Mouse (Mus musculus) left cerebral cortex, adult 18-20 months (tissue): ENCODE data around the gene Tmem216. TPM values are rescaled to one million over a fixed set of nuclear protein-coding genes. Genes with fewer than 3 reads are reported as not detected.
"Not testable (repeated sequence)": the region's sequence is repeated elsewhere in the genome, so short reads cannot be mapped to it uniquely, and the experiment has no call there.

Experiments
- DNase-seq, 2 experiments: peaks; one replicate each; pipeline ENCODE4 v3.0.0; 2021 to 2022; ENCODE audit warnings: low spot score in 2 of 2, mixed read lengths in 1 of 2
- total RNA-seq, 2 experiments: library from RNA; stranded (reverse); gene quantifications; 2 replicates each; pipeline ENCODE4 v1.2.3; 2021

Gene Tmem216
- total RNA-seq, 2 experiments from 2014 or later = 11.3 to 11.6 TPM

GRCm38 (mm10) chr19:10569627-10570026 lies 13.6 kb upstream of the Tmem216 start:
- no peak for DNase-seq

DNA sequence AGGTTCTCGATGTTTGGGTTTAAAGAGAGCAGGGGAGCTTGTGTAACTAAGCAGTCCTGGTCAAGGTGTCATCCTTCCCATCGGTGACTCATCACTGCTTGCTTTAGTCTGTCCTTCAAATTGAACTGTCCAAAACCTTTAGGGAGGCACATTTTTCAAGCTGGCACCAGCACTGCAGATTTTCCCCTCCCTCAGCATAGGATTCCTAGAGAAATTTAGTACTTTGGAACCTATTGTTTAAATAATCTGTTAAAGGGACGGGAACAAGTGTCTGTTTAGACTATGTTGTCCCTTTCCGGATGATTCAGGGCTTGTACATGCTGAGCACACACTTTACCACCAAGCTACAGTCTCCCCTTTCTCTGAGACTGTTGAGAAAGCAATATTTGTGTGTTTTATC lies 9.2 kb upstream of the Tmem216 start:
- DNase-seq = no peak

DNA sequence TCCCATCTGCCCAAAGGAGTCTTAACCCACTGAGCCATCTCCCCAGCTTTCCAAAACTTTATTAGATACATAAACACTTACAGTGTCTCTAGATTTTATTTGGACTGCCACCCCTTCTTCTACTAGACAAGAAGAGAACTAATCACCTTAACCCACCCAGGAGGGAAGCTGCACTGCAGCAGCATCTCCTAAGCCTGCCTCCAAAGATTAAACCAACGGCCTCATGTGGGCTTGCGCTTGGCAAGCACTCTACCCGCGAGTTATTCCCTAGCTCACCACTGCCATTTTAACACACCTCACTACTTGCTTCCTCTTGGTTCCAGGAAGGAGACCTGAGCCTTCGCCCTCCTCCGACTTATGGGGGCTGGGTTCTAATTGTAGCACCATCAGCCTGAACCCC lies 8.2 kb upstream of the Tmem216 start:
- DNase-seq = no peak

- no peak for DNase-seq
Observed at GRCm38 (mm10) chr19:10562351-10562750, 6.3 kb upstream of the Tmem216 start.

GRCm38 (mm10) chr19:10561558-10562314 lies 5.7 kb upstream of the Tmem216 start:
- no peak for DNase-seq

DNA sequence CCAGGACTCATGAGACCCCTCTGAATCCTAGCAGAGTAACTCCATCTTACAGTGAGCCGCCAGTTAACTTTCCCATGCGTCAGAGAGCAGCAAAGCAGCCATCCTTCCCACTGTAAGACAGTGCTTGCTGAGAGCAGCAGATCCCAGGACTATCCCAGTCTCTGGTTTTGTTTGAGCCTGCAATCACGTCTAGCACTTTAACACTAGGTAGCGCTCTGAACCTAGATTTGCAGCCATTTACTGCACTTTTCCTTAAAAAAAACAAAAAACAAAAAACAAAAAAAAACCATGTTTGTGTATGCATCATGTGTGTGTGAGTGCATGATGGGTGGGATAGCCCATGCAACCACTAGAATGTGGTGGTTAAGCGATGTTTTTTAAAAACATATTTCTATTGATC lies 4.1 kb upstream of the Tmem216 start:
- no peak for DNase-seq

DNA sequence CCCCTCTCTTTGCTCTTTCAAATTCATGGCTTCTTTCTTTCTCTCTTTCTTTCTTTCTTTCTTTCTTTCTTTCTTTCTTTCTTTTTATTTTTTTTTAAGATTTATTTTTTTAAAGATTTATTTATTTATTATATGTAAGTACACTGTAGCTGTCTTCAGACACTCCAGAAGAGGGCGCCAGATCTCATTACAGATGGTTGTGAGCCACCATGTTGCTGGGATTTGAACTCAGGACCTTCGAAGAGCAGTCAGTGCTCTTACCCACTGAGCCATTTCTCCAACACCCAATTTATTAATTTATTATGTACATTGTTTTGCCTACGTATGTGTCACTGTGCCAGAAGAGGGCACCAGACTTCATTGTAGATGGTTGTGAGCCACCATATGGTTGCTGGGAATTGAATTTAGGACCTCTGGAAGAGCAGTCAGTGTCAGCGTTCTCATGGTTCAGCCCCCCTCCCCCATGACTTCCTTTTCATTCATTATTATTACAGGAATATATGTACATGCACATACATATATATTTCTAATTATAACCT lies 1.9 kb upstream of the Tmem216 start:
- not testable (repeated sequence) for DNase-seq

GRCm38 (mm10) chr19:10557430-10557829 lies 1.4 kb upstream of the Tmem216 start:
- DNase-seq = no peak

DNA sequence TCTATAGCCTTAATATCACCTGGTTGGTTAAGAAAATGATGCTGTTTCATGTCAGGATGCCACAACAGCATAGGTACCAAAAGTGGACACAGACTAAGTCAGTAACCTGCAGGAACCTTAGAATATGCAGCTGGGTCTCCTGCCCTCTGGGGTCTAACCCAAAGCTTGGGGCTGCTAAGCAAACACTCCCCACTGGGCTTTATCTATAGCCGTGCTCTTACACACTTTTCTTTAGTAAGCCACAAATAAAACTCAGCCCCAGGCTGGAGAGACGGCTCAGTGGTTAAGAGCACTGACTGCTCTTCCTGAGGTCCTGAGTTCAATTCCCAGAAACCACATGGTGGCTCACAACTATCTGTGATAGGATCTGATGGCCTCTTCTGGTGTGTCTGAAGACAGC lies 963 bp upstream of the Tmem216 start:
- DNase-seq = no peak

DNA sequence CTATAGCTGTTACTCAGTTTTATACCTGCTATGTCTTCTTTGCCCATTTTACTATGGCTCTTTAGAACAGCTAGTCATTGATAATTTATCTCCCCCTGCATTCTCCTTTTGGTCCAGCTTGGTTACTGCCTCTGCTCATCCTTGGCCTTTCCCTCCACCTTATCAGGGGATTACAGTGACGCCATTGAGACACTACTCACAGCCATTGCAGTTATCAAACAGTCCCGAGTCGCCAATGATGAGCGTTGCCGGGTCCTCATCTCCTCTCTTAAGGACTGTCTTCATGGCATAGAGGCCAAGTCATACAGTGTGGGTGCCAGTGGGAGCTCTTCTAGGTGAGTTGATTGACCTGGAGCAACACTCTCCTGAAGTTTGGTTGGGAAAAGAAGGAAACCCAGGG lies 16.6 kb downstream of the Tmem216 start:
- no peak for DNase-seq

DNA sequence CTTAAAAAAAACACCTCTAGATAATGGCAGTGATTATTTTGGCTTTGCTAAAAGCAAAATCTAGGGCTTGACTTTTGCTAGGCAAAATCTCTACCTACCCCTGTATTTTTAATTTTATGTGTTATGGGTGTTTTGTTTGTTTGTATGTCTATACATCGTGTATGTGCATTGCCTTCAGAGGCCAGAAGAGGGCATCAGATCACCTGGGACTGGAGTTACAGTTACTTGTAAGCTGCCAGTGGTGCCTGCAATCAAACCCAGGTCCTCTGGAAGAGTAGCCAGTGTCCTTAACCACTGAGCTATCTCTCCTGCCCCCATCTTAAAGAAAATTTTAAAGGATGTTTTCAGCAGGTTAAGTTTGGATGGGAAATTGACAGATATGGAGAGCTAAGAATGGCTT lies 26.0 kb downstream of the Tmem216 start:
- no peak for DNase-seq

- DNase-seq = peak; percentile 16 to 29
Observed at GRCm38 (mm10) chr19:10525910-10526309, 30.1 kb downstream of the Tmem216 start, which contains the start of gene Sdhaf2. TSS of gene Sdhaf2 (minus strand) at chr19:10526142.

DNA sequence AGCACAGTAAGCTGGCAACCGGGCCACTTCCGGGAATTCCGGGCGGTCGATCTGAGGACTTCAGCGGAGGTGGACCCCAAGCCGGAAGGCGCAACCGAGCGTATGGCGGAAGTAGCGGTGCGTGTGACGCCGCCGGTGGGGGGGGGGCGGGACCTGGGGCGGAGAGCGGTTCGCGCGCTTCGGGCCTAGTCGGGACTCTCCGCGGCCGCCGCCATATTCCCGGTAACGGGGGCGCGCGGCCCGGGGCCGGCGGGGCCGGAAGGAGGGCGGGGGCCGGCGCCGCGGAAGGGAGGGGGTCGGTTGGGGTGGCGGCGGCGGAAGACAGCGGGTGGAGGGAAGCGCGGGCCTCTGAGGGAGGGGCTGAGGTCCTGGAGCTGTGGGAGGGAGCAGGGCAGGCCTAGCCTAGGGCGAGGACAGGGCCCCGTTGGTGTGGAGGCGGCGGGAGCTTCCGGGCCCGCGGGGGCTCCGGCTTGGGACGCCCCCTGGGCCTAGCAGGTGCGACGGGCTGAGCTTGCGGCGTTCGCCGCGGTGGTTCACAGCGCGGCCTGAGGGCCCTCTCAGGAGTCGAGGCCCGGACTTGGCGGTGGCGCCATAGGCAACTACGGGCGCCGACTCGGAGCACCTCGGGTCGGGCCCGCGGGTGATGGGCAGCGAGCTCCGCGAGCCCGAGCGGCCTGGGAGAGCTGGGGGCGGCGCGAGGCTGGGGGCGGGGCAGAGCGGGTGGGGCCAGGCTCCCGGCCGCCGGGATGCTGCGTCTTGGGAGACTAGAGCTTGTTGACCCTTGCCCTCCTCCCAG lies 30.7 kb downstream of the Tmem216 start, which contains the start of gene Cpsf7:
Cpsf7 (plus strand) TSS at position 161 of the 796 bp plus-strand sequence.
- peak; percentile 86 to 91 for DNase-seq

DNA sequence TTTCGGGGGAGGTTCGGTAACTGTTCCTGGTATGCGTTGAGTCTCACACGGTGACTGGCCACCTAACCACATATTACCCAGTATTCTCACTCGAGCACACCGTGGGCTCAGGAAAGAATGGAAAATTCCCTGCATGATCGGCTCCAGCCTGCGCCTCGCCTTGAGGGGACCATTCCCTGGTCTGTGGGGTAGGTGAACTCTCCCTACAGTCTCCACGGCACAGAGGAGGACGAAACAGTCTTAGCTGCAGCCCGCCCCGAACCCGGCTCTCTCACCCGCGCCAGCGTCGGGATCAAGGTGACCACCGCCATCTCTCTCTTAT lies 31.3 kb downstream of the Tmem216 start:
- no peak for DNase-seq

GRCm38 (mm10) chr19:10523483-10524080 lies 32.5 kb downstream of the Tmem216 start:
- no peak for DNase-seq

GRCm38 (mm10) chr19:10521926-10522325 lies 34.1 kb downstream of the Tmem216 start:
- DNase-seq = no peak

DNA sequence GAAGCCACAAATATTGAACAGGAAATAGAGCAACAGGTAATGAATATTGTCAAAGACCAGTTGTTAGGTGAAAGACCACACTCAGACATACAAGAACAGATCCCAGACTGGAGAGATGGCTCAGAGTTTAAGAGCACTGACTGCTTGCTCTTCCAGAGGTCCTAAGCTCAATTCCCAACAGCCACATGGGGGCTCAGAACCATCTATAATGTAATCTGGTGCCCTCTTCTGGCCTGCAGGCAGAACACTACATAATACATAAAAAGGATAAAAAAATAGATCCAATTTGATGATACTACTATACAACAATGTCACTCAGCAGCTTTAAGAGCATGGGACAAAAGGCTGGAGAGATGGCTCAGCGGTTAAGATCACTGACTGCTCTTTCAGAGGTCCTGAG lies 35.7 kb downstream of the Tmem216 start:
- no peak for DNase-seq

DNA sequence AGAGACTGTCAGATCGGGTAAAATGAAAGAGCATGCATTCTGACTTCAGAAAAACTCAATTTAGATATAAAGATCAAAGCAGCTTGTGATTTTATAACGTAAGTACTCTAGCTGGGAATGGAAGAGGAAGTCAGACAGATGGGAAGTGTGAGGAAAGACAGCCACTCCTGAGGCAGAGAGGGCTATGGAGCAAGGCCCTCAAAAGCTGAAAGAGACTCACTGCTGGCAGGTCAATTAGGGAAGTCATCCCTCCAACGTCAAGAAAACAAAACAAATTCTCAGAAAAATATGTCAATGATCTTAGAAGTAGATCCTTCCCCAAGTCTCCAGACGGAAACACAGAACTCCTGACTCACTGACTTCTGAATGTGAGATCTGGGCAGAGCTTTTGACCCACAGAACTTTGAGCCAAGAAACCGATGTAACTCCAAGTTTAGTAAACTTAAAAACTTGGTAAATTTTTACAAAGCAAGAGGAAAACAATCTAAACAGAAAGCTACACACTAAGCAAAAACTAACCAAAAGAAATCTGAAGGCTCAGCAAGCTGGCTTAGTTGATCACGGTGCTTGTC lies 45.2 kb downstream of the Tmem216 start:
- DNase-seq = no peak

GRCm38 (mm10) chr19:10502571-10502970 lies 53.5 kb downstream of the Tmem216 start:
- DNase-seq = peak in 1 of 2 experiments; percentile 48

DNA sequence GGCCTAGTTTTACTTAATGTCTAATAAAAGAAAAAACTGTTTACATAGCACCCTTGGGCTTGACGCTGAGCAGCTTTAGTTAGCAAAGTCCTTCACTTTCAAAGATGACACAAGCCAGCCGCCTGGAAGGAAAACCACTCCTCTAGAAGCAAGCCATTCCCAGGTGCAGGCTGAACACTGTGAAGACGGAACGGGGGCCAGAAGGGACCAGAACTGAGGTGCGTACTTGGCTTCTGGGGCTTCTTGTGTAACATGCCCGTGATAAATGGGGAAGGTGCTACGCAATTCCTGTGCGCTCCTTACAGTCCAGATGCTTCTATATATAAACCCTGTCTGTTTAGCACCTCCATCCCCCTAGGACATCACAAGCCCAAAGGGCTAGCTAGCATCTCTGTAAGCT lies 55.5 kb downstream of the Tmem216 start:
- no peak for DNase-seq

DNA sequence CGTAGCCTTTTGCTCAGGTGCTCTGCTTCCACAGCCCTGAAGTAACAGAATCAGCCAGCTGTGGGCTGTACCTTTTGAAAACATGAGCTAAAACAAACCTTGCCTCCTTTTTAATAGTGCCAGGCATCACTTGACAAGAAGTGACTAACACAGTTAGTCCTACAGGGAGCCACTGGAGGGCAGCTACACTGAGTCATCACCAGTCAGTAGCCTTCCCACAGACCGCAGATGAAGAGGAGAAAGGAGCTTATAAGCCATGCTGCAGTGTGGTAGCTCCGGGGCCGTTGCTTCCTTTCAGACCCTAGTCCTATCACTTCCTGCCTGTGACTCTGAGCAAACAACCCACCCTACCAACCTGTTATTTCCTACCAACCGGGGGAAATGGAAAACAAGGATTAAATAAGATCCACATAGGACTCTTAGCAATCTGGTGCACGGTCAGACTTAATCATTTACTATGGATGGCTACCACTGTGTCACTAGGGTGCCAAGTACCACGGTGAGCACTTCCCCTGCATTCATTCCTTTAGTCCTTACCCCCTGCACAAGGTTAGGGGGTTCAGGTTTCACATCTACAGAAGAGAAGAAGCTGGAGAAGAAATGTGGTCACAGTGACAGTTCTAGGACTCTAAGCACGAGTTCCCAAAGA lies 58.4 kb downstream of the Tmem216 start:
- DNase-seq = no peak
